Mouse (Mus musculus): ENCODE data around the gene Tex9.
"Not testable (repeated sequence)": the region's sequence is repeated elsewhere in the genome, so short reads cannot be mapped to it uniquely, and the experiment has no call there.

Gene Tex9

GRCm38 (mm10) chr9:72479276-72479675 is 12.7 kb downstream of the Tex9 start:
- no peak for DNase-seq (ENCODE audit: low spot score in 2 of 2)

- no peak for DNase-seq (ENCODE audit: low spot score in 2 of 2)
Observed at GRCm38 (mm10) chr9:72477306-72477705, 14.7 kb downstream of the Tex9 start.

GRCm38 (mm10) chr9:72475511-72475910 is 16.5 kb downstream of the Tex9 start:
- no peak for DNase-seq (ENCODE audit: low spot score in 2 of 2)

DNA sequence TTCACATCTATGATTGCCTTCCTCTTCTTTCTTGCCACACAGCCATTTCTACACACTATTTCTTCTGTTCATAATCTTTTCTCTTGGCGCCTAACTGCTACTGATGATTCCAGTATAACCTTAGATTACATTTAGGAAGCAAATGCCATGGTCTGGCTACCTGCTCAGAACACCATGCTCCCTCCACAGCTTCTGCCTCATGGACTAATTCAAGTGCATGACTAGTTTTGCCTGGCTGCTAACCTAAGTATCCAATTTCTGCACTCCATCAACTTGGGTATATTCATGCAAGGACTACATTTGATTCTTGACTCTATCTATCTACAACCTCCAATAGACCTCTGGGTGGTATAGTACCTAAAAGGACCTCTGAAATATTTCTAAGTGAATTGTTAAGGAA is 22.2 kb downstream of the Tex9 start:
- DNase-seq (ENCODE audit: low spot score in 2 of 2): no peak

DNA sequence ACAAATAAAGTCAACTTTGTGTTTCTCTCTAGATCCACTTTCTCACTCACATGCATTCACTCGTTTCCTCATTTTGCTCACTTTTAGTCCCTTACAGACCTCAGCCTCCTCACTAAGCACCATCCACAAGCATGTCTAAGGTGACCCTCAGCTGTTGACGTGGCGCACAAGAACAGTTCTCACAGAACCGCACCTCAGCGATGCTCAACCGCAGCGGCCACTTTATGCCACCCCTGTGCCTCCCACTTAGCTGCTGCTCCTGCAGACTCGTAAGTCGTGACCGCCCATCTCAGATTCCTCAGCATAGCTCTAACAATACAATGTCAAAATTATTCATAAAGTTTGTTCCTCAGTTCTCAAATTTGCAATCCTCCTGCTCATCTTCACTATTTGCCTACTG is 23.4 kb downstream of the Tex9 start:
- DNase-seq (ENCODE audit: low spot score in 2 of 2): peak in 1 of 2 experiments; percentile 32

DNA sequence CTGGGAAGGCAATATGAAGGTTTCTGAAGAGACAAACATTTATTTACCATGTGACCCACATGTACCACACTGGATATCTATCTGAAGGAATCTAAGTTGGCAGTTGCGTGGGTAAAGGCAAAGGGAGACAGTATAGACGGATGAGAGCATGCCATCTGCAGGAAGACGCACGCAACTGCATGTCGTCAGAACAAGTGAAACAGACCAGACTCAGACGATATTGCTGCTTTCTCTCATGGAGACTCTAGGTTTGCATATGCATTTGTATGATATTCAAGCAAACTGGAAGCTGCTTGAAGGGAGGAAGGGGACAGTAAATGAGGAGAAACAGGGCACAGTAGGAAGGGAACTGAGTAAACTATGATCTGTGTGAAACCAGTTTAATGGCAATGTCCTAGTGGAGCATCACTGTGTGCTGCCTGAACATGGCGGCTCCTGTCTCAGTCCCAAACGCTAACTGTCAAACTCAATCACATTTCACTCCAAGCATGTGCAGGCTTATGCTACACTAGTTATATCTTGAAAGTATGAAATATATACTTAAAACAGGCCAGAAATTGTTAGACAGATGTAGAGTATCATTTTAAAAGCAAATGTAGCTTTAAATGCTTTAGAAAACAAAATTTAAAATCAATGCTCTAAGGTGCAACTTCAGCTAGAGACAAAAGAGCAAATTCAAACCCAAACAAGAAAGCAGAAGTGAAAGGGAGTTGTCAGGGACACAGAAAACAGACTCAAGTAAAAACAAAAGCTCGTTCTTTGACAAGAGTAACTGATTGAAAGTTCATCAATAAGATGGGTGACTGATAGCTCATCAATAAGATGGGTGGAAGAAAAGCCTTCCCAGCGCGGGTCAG is 24.2 kb downstream of the Tex9 start:
- peak; percentile 26 to 71 for DNase-seq (ENCODE audit: low spot score in 2 of 2)

DNA sequence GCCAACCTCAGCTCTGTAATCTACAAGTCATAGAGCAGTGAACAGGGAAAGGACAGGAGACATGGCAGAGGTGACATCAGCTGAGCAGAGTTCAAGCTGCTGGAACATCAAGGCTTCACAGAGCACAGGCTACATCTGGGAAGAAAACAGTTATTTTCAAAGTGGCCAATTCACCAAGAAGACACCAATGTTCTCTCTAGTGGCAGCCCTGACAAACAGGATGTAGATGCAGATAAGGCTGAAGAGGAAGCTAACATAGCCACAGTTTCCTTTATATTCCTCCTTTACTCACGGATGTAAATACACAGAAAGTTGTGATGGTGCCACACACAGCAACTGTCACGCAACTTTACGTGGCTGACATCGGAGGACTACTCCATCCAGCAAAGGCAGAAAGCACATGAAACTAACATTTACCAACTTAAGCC is 26.2 kb downstream of the Tex9 start:
- no peak for DNase-seq (ENCODE audit: low spot score in 2 of 2)

GRCm38 (mm10) chr9:72464806-72465205 is 27.2 kb downstream of the Tex9 start:
- DNase-seq (ENCODE audit: low spot score in 2 of 2): no peak

GRCm38 (mm10) chr9:72462427-72462826 is 29.6 kb downstream of the Tex9 start:
- no peak for DNase-seq (ENCODE audit: low spot score in 2 of 2)

DNA sequence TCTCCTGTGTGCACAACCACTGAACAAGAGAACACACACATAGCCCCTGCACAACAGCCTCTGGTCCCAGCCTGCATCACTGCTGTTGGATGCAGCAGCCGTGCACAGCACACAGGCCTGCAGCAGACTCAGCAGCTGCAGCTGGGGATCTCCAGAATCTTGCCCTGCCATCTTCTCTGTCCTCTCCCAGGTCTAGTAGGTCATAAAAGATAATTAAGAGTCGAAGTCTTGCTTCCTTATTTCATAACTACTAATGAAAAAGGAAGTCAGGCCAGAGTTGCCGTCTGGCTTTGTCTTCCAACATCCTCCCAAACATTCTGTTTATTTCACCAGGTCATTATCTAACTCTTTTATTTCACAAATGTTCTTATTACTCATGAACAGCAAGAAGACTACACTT is 31.2 kb downstream of the Tex9 start:
- no peak for DNase-seq (ENCODE audit: low spot score in 2 of 2)

GRCm38 (mm10) chr9:72459703-72460102 is 32.3 kb downstream of the Tex9 start:
- no peak for DNase-seq (ENCODE audit: low spot score in 2 of 2)

GRCm38 (mm10) chr9:72458233-72458632 is 33.8 kb downstream of the Tex9 start:
- DNase-seq (ENCODE audit: low spot score in 2 of 2): peak; percentile 45 to 79

- no peak for DNase-seq (ENCODE audit: low spot score in 2 of 2)
Observed at GRCm38 (mm10) chr9:72456374-72456773, 35.6 kb downstream of the Tex9 start.

GRCm38 (mm10) chr9:72454281-72454680 is 37.7 kb downstream of the Tex9 start:
- not testable (repeated sequence) for DNase-seq (ENCODE audit: low spot score in 2 of 2)

DNA sequence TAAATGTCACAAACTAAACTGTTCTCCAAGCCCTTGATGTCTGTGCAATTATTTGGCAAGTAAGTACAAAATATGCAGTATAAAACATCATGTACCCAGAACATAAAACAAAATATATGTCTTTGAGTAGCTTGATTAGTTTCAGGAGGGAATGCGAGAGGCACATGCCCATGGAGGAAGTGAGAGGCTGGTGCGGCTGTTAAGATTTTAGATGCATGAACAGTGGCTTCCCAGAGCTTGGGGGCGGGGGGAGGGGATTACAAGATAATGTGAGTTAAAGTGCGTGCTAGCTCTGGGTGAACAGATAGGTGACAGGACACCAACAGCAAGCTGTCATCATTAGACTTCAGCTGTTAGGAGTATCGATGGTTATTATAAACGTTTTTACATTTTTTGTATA is 40.9 kb downstream of the Tex9 start:
- no peak for DNase-seq (ENCODE audit: low spot score in 2 of 2)

GRCm38 (mm10) chr9:72450363-72450762 is 41.6 kb downstream of the Tex9 start:
- DNase-seq (ENCODE audit: low spot score in 2 of 2): no peak

DNA sequence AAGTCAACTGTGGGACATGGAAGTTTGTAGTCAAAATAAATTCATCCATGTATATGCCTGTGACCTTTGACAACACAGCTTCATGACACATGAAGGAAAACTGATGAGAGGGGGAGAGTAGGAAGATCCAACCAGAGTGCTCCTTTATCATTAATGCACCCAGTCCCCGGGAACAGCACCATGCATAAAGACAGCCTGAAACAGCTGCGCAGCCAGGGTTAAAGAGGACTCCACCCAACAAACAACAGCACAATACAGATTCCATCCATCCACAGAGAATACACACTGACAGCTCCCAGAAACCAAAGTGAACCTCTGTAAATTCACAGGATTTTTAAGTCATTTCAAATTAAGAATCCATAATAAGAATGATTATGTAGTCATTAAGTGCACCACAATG is 42.2 kb downstream of the Tex9 start:
- no peak for DNase-seq (ENCODE audit: low spot score in 2 of 2)

DNA sequence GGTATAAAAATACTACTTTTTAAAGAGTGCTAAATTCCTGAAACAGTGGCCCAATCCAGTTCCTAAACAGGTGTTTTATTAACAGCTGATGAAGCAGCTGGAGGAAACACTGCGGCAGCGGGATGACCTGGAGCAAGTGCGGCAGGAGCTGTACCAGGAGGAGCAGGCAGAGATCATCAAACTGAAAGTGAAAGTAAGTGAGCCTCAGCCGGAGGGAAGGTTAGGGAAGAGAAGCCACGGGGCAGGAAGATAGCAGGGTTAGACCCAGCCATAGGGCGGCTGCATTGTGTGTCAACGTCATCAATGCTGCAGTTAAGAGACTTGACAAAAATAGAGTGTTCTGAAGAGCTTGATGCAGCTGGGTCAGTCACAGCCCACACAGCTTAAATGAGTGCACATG is 42.6 kb downstream of the Tex9 start:
- DNase-seq (ENCODE audit: low spot score in 2 of 2): peak; percentile 26 to 38

DNA sequence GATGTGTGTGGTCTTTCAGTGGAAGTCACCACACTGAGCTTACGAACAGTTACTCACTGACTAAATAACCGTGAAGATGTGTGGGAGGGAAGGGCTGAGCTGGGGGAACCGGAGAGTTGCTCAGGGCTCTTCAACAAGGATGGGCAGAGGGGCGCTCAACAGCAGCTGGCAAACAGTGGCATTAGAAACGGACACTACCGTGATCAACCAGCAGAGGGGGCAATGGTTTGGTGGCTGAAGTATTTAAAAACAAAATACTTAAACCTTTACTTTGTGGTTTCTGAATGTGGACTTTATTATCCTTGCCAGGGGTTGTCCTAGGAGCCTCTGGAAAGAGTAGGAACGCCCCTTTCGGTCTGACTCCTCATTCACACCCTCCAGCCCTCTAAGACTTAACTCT is 44.0 kb downstream of the Tex9 start:
- peak; percentile 75 to 89 for DNase-seq (ENCODE audit: low spot score in 2 of 2)

- DNase-seq (ENCODE audit: low spot score in 2 of 2): no peak
Observed at GRCm38 (mm10) chr9:72441927-72442715, 49.9 kb downstream of the Tex9 start.

DNA sequence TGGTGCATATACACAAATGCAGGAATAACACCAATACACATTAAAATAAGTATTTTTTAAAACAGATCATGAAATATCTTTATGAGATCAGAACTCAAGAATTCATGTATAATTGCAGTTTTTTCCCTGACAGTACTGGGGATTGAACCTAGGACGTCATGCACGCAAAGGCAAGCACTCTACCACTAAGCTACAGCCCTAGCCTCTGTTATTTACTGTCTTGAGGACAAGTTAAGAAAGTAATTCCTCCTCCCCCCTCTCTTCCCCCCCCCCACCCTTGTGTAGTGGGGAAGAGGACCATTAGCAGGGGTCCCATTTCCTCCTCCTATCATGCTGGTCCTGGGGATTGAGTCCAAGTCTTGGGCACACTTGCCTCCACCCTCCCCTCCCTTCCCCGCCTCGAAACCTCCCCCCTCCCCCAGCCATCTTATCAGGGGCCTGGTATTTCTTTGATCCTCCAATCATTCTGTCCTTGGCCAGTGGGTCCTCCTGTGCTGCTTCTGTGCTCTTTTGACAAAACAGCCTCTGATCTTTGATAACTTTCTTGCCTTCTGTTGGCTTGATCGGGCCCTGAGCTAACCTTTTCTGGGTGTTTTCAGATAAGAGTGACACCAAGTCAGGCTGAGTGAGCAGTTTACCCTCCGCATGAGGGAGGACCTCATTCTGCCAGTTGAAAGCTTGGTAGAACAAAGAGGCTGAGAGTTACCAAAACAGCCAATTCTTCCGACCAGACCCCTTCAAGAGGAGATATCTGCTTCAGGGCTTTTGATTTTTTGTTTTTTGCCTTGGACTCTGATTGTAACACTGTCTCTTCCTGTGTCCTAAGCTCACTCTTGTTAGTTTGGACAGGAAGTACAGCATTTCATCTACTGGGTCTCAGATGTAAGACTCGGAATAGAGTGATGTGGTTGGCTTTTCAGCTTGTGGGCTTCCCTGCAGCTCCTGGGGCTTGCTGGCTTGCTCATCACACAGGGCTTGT is 50.8 kb downstream of the Tex9 start:
- no peak for DNase-seq (ENCODE audit: low spot score in 2 of 2)

DNA sequence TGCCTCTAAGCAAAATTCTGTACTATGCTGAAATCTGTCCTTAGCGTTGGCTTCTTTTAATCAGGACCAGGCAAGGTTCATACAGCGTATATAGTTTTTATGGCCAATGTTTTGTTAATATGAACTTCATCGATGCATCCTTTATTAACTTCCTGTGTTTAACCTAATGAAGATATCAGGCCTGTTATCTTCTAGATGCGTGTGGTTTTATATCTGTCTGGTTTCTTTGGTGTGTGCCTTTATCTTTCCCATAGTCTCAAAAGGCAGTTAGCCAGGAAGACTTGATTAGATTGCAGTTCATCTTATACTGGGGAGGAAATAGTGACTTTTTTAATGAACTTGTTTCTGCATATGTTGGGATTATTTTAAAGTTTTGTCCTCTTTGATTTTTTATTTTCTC is 51.7 kb downstream of the Tex9 start:
- DNase-seq (ENCODE audit: low spot score in 2 of 2): no peak

Measured in spleen, postnatal 10 days (tissue).